Mouse (Mus musculus) olfactory bulb, adult 2 months (tissue): Measurements from ENCODE around the gene D1Ertd622e.

ENCODE experiments used
- CTCF ChIP-seq: fragments of 200-500 bp; IDR thresholded peaks from 2 replicates; pipeline ENCODE4 v1.5.1; 2012; ENCODE audit warnings: low read depth, mild to moderate bottlenecking, low read length, moderate library complexity; ENCODE audit not compliant: insufficient read depth
- POLR2A ChIP-seq: fragments of 200-500 bp; IDR thresholded peaks from 2 replicates; pipeline ENCODE4 v1.6.1; 2012; ENCODE audit warnings: mild to moderate bottlenecking, low read depth, low read length, moderate library complexity; ENCODE audit not compliant: insufficient read depth

- no peak for TF ChIP-seq POLR2A
- TF ChIP-seq CTCF: no peak
Measured at GRCm38 (mm10) chr1:97614531-97615462, 47.1 kb downstream of the D1Ertd622e start.
